Mouse (Mus musculus): ENCODE data around the gene 2210010C04Rik.

Gene 2210010C04Rik

DNA sequence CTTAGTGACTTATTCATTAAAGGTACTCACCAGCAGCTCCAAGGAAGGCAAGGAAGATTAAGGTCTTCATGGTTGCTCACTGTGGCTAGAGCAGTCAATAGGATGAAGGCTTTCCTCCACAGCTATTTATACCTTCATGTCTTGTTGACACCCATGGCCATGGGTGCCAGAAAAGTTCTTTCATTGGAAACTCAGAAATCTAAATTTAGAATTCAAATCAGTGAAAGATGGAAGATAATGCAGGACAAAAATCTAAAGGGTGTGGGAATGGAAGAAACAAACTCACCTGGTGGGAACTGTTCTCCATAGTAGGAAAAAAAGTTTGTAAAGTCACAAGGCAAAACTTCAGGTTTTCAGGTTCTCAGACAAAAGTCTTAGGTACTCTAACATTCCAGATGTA is at the start of gene 2210010C04Rik:
Gene 2210010C04Rik, minus strand, starts transcription at position 101 of the 400 bp plus-strand sequence.
- DNase-seq (ENCODE audit: low spot score), result no peak

DNA sequence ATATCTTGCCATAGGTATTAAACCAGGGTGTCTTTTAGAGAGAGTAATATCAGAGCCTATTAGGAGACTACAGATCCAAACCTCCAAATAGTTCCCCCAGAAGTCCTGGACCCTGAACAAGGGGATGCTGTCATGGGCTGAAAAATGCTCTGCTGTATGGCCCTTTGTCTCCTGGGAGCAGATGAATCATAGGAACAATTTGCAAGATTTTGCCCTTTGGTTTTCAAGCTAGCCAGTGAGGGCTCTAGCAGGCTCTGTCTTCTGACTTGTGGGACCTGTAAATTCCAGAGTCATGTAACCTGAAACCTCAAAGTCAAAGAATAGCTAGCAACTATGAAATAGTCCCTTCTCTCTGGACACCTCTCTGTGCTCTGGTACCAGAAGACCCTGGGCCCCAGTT is 44.8 kb upstream of the 2210010C04Rik start:
- no peak for DNase-seq (ENCODE audit: low spot score)

DNA sequence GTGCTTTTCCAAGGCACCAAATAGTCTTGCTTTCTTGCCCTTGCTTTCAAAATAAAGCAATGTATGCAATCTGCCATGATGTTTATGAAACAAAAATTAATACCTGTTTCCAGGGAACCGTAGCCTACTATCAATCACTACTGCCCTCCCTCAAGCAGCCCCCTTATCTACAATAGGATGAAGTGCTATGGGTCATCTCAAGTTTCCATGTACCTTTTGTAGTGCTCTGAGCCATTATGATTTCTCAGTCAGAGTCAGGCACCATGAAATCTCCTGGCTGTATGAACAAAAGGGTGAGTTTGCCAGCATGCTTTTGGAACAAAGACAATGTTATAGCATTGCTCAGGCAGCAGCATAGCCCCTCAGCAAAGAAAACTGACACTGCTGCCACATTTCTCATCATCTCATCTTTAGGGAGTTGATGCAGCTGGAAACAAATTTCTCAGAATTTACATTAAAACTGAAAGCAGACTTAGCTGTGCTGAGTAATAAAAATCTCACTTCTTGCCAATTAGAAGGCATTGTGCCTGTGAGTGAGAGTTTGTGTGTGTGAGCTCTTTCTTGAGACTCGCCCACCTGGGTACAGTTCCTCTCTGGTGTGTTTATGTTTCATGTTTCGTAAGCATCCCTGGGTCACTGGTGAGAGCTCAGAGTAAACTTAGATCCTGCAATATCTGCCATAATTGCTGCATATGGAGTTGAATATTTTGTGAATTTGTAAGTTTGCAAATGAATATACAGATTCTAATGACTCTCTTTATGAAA is 43.4 kb upstream of the 2210010C04Rik start:
- DNase-seq (ENCODE audit: low spot score), result no peak

DNA sequence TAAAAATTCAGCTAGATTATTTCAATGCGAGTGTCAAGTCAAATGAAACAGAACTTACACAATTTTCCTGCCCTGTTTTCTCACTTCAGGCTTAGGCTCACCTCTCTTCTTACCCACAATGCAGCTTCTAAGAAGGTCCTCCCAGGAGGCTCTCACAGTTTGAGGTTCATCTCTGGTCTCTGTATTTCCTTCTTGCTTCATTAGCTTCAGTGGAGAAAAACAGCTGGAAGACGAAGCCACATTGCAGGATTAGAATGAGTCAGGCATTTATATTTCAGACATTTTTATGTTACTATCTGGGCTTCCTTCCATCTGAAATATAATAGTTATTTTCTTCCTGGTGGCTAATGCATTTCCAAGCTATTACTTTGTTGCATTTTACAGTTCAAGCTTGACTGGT is 40.4 kb upstream of the 2210010C04Rik start:
- no peak for DNase-seq (ENCODE audit: low spot score)

DNA sequence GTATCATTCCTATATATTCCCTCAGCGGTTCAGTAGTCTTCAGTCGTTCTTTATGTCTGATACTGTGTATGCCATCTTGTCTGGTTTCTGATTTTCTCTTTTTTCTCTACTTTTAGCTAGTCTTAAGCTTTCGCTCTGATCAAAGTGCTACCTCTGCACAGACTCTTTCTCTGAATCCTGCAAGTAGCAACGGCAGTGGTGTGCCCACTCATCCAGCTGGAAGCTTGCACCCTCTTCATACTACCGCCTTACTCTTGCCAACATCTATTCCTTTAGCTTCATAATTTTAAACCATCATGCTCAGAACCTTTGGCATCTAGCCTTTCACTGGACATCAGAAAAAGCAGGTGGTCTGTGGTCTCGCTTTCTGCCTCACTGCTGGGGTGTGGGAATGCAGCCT is 28.0 kb upstream of the 2210010C04Rik start:
- DNase-seq (ENCODE audit: low spot score), result no peak

DNA sequence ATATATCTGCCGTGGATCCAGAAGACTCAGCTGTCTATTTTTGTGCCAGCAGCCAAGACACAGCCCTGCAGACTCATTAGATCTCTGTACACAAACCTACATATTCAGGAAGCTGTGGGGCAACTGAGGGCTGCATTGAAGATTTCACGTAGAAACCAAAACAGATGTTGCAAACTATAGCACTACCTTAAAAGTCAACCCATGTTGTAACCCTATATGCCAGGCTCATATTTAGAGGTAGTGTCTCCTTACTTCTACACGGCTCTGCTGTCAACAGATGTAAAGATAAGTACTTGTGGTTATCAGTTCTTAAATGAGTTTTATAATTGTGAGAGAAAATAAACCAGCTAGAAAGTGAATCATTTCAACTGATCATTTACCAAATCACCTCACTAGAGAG is 27.4 kb upstream of the 2210010C04Rik start:
- DNase-seq (ENCODE audit: low spot score), result no peak

DNA sequence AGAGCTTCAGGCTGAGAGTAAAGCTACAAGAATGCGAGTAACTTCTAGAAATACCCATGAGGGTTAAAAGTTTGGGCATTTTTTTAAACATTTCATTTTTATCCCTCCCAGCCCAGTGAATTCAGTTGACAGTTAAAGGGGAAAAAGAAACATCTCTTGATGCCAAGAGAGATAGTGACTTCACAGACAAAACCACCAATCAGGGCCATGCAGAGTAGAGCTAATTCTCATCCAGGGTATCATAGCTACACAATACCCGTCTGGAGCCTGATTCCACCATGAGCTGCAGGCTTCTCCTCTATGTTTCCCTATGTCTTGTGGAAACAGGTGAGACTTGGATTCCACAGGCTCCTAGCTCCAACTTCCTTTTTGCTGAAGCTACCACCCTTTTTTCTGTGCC is 26.8 kb upstream of the 2210010C04Rik start:
- no peak for DNase-seq (ENCODE audit: low spot score)

DNA sequence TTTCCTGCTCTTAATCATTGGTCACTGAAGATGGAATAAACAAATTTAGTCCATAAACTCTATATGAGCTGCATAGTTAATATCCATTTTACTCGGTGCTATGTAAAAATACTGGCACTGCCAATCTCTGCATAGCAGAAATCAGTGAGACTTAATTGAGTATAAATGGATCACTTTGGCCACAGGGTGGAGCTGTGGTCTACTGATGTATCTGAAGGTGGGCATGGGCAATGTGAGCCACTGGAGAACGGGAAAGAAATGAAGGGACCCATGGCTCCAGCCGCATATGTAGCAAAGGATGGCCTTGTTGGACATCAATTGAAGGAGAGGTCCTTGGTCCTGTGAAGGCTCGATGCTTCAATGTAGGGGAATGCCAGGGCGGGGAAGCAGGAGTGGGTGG is 25.8 kb upstream of the 2210010C04Rik start:
- DNase-seq (ENCODE audit: low spot score), result no peak

DNA sequence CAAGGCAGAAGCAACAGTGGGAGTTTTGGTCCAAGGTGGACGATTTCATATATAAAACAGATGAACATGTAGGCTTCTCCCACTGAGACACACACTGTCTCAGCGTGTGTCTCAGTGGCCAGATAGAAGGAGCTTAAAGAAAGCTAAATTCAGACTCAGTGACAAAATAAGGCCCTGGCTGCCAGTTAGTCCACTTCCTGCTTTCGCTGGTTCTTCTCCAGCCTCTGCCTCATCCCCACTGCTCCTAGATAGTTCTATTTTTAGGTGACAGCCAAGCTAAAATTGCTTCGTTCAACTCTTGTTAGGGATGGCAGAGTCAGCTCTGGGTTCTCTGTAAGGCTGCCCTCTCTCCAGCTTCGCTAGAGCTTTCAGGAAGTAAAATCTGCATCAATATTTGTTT is 22.3 kb upstream of the 2210010C04Rik start:
- no peak for DNase-seq (ENCODE audit: low spot score)

DNA sequence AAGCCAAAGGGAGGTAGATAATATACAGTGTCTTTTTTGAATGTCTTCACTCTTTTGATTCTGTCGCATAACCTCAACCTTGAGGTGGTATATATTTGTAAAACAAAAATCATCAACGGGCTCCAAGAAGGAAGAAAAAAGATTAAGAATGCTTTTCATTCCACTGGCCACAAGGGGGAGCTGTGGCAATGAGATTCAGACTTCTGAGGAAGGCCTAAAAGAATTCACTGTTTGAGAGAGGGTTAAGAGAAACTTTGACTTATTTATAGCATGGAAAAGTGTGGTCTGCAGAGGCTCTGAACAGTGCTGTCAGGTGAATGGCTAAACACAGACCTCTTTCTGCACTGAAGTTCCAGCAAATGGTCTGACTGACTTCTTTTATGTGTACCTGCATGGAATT is 20.3 kb upstream of the 2210010C04Rik start:
- DNase-seq (ENCODE audit: low spot score), result no peak

DNA sequence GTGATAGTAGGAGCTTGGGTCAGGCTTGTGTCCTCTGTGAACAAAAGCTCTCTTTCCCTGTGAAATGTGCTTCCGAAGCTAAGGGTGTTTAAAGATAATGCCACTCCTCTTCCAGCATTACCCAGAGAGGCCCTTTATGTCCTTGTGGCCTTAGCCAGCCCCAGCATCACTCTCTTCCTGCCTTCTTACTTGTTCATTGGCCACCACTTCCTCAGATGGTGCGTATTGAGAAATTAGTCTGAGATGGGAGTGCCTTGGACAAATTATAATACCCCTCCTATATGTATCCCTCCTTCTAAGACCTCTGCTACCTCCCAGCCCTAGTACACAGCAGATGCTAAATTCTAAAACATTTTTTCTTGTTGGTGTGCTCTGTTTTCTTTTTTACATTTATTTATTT is 19.1 kb upstream of the 2210010C04Rik start:
- DNase-seq (ENCODE audit: low spot score), result no peak

DNA sequence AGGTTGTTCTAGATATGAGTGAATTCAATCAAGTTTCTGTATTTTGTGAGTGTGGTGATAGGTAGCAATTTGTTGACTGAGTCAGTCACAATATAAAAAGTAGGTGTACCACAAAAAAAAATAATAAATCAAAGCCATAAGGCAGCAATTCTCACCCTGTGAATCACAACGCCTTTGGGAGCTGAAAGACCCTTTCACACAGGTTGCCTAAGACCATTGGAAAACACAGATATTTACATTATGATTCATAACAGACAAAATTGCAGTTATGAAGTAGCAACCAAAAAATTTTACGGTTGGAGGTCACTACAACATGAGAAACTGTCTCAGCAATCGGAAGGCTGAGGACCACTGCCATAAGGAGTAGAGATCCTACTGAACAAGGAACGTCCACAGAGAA is 16.5 kb upstream of the 2210010C04Rik start:
- no peak for DNase-seq (ENCODE audit: low spot score)

DNA sequence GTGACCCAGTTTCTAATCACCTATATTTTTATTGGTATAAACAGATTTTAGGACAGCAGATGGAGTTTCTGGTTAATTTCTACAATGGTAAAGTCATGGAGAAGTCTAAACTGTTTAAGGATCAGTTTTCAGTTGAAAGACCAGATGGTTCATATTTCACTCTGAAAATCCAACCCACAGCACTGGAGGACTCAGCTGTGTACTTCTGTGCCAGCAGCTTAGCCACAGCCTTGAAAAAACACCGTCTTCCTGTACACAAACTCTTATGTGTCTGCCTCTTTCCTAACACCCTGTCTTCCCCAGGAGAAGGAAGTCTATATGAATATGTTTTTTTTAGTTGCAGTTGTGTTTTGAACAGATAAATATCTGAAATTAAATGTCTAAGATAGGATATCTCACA is 13.3 kb upstream of the 2210010C04Rik start:
- no peak for DNase-seq (ENCODE audit: low spot score)

DNA sequence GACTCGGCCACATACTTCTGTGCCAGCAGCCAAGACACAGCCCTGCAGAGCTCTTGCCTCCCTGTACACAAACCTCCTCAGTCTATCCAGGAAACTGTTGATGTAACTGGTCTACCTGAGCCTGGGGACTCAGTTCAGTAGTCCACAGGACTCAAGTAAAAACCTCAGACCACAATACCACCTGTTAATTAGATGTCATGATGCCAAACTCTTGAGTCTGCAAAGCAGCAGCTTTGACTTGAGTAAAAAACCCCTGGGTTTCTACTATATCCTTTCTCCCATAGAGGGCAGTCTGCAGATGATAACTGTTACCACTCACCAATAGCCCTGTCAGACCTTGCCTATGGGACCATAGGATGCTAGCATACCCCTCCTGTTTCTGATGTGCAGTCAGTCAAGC is 12.7 kb upstream of the 2210010C04Rik start:
- no peak for DNase-seq (ENCODE audit: low spot score)

DNA sequence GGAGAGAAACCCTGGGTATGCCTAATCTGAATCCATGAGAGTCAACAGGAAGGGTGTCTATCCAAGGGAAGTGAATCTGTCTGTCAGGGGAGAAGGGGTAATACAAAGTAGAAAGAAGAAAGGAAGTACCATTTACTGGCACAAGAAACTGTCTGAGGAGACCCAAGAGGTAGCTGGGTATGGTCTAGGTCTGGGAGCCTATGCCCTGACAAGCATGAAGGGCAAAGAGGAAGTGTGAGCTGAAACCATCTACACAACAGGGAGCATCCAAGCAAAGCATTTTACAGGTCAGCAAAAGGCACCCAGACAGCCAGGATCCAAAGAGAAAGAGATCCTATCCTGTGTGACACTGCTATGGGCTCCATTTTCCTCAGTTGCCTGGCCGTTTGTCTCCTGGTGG is 11.9 kb upstream of the 2210010C04Rik start:
- DNase-seq (ENCODE audit: low spot score), result no peak

DNA sequence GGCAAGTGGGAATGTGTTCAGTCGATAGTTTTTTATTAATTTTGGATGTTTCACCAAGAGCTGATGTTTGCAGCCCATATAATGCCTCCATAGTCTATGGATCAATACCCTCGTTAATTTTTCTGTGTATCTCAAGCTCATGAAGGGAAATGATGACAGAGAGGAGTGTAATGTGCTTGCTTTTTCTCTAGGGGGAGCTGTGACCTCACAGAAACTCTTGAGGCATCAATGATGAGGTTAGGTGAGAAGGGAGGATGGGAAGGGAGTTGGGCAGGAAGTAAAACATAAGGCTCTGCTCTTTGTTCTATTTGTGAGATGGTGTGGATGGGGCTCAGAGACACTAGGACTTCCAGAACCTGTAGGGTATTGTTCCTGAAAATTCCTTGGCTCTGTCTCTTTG is 11.2 kb upstream of the 2210010C04Rik start:
- DNase-seq (ENCODE audit: low spot score), result no peak

DNA sequence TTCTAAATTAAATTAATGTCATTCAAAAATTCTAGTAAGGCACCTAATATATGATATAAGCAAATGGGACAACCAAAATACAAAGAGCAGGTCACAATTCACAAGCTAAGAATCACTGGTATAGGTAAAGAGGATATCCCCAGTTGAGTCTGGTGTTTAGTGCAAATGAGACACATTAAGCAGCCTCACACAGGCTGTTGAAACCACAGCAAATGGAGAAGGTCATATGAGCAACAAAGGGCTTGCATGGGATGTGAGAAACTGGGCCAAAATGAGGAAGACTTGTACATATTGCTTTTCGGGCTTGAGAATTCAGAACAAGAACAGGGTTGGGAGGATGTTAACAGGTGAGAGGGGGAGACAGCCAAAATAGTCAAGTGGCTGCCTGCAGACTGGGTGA is 9.4 kb upstream of the 2210010C04Rik start:
- DNase-seq (ENCODE audit: low spot score), result no peak

DNA sequence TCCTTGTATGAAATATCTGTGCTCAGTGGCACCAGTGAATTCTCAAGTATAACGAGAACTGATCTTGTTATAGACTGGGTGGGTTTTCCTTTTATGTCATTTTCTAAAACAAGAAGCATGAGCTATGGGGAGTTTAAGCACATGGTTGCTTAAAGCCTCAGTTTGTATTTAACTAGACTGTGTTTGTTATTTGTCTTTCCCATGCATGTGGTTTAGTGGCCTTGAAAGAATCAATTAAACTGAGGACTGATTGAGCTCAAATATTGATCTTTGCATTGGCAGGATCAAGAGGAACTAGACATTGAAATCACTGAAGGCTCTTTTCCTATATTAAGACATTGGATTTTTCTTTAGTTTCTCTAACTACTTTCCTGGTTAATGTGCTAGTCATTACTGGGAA is 9.0 kb upstream of the 2210010C04Rik start:
- DNase-seq (ENCODE audit: low spot score), result no peak

DNA sequence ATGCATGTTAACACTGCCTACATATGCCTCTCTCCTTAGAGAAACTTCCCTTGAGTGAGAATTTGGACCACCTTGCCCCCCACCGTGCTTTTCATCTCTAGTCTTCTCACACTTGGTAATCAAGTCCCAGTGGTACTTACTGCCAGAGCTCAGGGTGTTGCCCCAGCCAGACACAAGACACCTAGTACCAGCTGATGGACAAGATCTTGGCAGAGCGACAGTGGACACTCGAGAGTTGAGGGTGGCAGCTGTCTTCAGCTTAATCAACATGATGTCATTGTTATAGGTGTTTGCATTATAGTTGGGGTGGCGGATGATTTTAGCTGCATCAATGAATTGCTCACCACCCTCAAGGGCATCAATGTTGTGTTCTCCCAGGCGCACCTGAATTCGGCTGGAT is 2.5 kb downstream of the 2210010C04Rik start:
- no peak for DNase-seq (ENCODE audit: low spot score)

DNA sequence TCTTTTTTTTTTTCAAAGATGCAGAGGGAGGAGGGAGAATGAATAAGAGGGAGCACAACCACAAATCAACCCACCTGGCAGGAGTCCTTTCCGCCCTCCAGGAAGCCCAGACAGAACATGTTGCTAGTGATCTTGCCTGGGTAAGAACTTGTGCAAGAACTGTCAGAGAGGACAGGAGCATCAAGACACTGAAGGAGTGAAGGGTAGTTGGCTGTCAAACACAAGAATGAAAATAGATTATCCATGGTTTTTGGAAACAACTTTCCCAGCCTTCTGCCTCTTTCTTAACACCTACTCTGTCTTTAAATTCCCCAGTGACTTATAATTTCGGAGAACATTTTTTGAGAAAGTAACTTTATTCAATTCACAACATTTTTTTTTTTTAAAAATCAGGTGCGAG is 3.1 kb downstream of the 2210010C04Rik start:
- no peak for DNase-seq (ENCODE audit: low spot score)

DNA sequence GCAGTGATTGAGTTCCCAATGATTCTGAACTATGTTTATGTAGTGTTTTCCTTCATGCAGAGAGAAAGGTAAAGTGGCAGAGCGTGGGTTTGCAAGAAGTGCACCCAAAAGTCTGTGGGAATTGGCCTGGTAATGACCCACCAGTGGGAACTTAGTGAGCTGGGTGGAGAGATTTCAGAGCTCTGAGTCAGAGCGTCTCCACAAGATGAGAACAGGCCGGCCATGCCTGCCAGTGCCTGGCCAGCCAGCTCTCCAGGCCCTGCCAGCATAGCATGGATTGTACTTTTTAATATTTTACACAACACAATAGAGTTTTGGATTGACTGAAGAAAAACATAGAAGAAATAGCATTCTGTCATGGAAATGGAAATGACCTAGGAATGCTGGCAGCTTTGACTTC is 4.5 kb downstream of the 2210010C04Rik start:
- no peak for DNase-seq (ENCODE audit: low spot score)

DNA sequence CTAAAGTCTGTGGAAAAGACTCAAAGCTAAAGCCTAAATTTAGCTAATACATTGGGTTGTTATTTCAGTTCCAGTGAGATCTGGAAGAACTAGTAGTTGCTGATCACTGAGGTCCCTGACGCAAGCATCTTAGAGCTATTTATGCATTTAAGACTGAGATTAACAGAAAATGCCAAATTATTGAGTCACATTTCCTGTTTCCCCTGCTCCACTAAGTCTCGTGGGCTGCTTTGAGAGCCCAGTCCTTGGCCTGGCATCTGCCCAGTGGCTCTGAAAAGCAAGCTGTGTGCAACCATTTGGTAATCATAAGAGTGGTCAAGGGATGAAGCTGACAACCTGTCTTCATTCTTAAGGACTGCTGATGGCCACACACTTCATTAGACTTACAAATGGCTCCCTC is 8.3 kb downstream of the 2210010C04Rik start:
- DNase-seq (ENCODE audit: low spot score), result no peak

DNA sequence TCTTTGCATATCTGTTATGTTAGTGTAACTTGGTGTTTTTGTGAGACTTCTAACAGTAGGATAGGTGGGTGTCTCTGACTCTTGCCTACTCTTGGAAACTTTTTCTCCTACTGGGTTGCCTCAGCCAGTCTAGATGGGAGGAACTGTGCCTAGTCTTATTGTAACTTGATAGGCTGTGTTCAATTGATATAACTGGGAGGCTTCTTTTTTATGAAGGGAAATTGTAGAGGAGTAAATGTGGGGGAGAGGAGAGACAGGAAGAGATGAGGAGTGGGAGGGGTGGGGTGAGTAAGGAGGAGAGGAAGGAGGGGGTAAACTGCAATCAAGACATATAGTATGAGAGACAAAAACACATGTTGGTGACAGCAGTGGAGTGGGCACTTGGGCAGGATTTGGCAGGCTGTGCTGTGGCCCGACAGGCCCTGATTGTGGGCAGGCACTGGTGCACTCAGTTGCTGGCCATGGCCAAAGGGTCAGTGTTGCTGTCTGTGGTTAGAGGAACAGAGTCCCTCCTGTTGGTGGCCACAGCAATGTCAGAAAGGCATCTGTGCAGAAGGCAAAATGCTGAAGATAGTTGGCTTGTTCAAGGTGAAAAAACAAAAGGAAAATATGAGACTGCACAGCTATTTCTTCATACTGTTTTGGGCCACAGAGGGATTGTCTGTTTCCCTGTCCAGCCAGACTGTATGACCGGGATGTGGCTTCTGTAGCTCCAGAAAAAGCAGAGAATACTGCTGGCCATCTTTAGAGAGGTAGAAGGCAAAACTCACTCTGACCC is 9.2 kb downstream of the 2210010C04Rik start:
- DNase-seq (ENCODE audit: low spot score), result no peak

DNA sequence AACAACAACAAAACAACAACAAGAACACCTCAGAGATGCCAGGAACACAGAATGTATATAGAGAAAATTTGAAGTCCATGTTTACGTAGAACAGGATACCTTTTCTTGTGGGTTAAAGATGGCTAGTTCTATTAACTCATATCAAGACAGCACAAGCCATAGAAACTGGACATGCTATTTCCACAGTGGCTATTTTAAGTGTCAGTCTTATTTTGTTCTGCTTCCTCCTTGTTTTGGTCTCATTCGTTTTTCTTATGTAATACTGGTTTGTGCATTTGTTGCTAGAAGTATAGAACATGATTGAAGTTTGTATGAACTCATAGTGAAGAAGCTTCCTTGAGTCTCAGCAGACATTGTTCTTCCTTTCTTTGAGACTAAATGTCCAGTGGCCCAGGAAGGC is 16.2 kb downstream of the 2210010C04Rik start:
- no peak for DNase-seq (ENCODE audit: low spot score)

Measured in testis, postnatal 14 days (tissue).